Mouse (Mus musculus) macrophage (primary cell): Measurements from ENCODE around the gene Slc39a5. TPM values are rescaled to one million over a fixed set of nuclear protein-coding genes. Genes with fewer than 3 reads are reported as not detected.
A peak's percentile ranks its signal among the peaks of the same experiment; 100 is the strongest.

Experiments used
- H3K27ac ChIP-seq: fragments of 350-480 bp; formaldehyde crosslinking; 2 replicates; pipeline ENCODE4 v1.9.0; 2021
- H3K36me3 ChIP-seq: fragments of 350-480 bp; formaldehyde crosslinking; 2 replicates; pipeline ENCODE4 v1.9.0; 2021; ENCODE audit errors: inconsistent target
- H3K4me3 ChIP-seq: fragments of 350-480 bp; formaldehyde crosslinking; 2 replicates; pipeline ENCODE4 v1.9.0; 2021; ENCODE audit errors: inconsistent target
- H3K79me2 ChIP-seq: fragments of 350-480 bp; formaldehyde crosslinking; 2 replicates; pipeline ENCODE4 v1.9.0; 2021; ENCODE audit errors: inconsistent target
- WGBS: methylation state at CpG from one replicate; pipeline ENCODE4 v1.1.7; 2026; ENCODE audit warnings: inconsistent platforms; ENCODE audit not compliant: missing documents; 5-methylcytosine and 5-hydroxymethylcytosine counted together
- polyA plus RNA-seq: library from polyadenylated mRNA; stranded (reverse); fragments of 250-400 nt; gene quantifications from 3 replicates; pipeline ENCODE4 v1.2.4, GENCODE M21; 2018; ENCODE audit warnings: inconsistent platforms

Slc39a5 gene
- polyA plus RNA-seq, 1 experiment from 2014 or later: not detected

DNA sequence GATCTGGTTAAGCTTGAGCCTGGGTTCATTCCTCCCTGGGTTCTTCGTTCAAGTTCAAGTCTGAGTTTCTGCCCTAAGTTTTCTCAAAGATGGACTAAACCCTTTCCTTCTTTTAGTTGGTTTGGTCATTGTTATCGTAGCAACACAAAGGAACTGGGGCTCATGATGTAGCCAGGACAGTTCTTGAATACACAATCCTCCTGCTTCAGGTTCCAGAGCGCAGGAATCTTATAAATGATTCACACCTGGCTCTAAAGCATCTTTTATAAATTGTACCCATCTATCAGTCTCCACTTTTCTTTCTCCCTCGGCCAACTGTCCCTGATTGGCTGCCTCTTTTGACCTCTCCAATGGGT lies 25.0 kb downstream of the Slc39a5 start:
- peaks cover 26% of the 10 kb centered on the region for H3K79me2 ChIP-seq
- 66% methylated on average over 4 of the region's 4 CpGs for WGBS
- peak overlapping the region; percentile 77 for H3K27ac ChIP-seq
- peak overlapping the region; percentile 22; the same call in 1 of the 2 replicates for H3K4me3 ChIP-seq
- peaks cover 20% of the 10 kb centered on the region; the same call in 1 of the 2 replicates for H3K36me3 ChIP-seq

DNA sequence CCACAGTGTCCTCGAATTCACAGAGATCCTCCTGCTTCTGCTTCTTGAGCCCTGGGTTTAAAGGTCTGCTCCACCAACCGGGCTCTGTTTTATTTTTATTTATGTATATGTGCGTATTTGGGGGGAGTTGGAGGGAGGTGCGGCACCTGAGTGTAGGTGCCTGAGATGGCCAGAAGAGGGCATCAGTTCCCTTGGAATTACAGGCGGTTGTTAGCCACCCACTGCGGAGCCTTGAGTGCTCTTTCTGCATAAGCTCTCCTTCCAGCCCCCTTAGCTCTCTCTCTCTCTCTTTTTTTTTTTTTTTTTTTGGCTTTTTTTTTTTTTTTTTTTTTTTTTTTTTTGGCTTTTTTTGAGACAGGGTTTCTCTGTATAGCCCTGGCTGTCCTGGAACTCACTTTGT lies 26.6 kb downstream of the Slc39a5 start:
- 100% methylated on average over 6 of the region's 6 CpGs for WGBS
- Histone ChIP-seq H3K36me3 (peaks cover 7% of the 10 kb centered on the region; the same call in 1 of the 2 replicates), H3K27ac (peak overlapping the region; percentile 85), H3K79me2 (peaks cover 21% of the 10 kb centered on the region), H3K4me3 (no peak overlapping the region)

DNA sequence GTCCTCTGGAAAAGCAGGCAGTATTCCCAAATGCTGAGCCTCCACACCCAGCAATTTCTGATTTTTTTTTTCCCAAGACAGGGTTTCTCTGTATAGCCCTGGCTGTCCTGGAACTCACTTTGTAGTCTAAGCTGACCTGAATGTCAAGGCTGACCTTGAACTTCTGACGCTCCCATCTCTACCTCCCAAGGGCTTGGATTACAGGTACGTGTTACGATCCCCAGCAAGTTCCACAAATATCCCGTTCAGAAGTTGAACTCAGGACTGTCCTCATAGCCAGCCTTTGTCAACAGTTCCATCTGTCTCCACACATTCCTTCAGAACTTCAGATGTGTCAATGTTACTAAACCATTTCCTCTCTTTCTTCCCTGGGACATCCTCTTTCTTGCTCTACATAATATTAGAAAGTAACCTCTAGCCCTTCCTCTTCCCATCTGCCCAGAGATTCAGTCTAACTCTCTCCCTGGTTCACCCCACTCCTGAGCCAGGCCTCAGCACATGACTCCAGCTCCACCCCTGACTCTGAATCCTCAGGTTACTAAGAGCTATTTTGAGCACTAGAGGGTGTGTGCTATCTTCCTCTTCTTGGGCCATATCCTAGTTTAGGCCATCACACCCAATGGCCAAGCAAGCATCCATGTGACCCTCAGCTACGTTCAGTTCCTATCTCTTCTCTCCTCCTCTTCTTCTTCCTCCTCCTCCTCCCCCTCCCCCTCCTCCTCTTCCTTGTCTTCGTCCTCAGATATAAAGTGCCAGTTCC lies 27.9 kb downstream of the Slc39a5 start:
- Histone ChIP-seq H3K4me3 (no peak overlapping the region), H3K27ac (peak overlapping the region; percentile 85), H3K36me3 (no peaks in the 10 kb centered on the region), H3K79me2 (peaks cover 10% of the 10 kb centered on the region)
- WGBS: 36% methylated on average over 5 of the region's 6 CpGs

DNA sequence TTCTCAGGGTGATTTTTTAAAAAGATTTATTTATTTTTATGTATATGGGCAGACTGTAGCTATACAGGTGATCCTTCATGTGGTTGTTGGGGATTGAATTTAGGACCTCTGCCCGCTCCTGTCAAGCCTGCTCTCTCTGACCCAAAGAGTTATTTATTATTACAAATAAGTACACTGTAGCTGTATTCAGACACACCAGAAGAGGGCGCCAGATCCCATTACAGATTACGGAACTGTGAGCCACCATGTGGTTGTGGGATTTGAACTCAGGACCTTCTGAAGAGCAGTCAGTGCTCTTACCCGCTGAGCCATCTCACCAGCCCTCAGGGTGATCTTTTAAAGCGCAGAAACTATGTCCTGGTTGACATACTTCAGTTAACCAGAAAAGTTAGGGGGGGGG lies 28.9 kb downstream of the Slc39a5 start:
- Histone ChIP-seq H3K36me3 (no peaks in the 10 kb centered on the region), H3K27ac (peak overlapping the region; percentile 85), H3K4me3 (no peak overlapping the region), H3K79me2 (peaks cover 12% of the 10 kb centered on the region)
- 81% methylated on average over 5 of the region's 5 CpGs for WGBS

DNA sequence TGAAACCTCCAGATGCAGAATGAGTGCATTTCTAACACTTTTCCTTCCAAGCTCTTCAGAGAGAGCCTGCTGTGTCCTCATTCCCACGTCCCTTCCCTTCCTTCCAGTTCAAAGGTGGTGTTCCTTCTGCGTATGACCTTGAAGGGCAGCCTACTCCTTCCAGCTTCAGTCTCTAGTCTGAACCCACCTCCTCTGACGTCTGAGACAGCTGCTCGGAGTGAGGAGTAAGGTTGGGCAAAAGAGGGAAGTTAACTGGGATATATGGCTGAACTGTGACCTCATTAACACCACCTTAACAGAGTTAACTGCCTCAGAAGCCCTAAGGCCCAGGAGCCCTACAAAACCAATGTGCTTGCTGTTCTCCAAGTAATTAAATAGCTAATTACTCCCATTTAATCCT lies 30.4 kb downstream of the Slc39a5 start:
- Histone ChIP-seq H3K27ac (no peak overlapping the region), H3K36me3 (no peaks in the 10 kb centered on the region), H3K4me3 (no peak overlapping the region), H3K79me2 (peaks cover 27% of the 10 kb centered on the region)
- 58% methylated on average over 4 of the region's 4 CpGs for WGBS

DNA sequence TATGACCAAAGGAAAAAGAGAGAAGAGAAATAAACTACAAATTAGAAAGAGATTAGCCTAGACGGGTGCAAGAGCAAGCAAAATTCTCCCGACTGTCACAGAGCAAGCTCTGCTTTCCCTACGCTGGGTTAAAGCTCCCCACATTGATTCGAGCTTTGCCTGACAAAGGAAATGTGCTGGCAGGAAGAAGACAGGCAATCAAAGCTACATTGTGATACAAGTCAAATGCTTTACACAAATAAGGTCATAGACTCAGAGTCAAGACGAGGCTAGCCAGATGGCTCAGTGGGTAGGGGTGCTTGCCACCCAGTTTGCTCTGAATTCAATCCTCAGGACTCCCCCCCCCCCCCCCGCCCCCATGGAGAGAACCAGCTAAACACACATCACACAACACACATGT lies 31.0 kb downstream of the Slc39a5 start:
- H3K4me3 ChIP-seq: no peak overlapping the region
- H3K79me2 ChIP-seq: peaks cover 33% of the 10 kb centered on the region
- H3K36me3 ChIP-seq: peaks cover 5% of the 10 kb centered on the region; the same call in 1 of the 2 replicates
- 0 out of 2 replicates have a peak overlapping the region, but pooled peaks have one; percentile 81 for H3K27ac ChIP-seq
- WGBS: 88% methylated on average over 5 of the region's 6 CpGs

DNA sequence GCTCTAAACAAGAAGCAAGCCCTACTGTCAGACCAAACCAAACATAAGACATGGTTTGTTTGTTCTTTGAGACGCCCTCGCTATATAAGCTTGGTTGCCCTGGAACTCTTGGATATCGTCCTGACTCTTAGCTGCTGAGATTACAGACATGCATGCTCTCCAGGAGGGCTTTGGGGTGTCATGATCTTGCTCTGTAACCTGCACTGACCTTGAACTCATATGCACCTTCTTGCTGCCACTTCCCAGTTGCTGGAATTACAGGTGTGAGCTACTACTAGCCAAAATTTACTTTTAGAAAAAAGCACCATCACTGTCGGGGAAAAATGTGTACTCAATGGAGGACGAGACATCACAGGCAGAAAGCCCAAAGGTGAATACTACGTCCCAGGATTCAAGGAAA lies 31.4 kb downstream of the Slc39a5 start:
- 90% methylated on average over 6 of the region's 6 CpGs for WGBS

DNA sequence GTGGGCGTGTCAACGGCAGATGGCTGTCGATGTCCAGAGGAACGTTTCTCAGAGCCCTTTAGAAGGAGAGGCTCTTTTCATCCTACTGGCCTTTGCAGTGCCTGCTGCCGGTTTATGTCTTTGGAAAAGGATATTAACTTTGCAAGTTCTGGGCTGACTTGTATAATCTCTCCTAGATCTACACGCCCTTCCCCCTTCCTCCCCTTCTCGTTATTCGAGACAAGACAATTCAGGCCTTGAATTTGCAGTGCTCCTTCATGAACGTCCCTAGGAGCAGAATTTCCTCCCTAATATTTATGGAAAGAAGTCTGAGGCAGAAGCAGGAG lies 31.8 kb downstream of the Slc39a5 start:
- H3K4me3 ChIP-seq: peak overlapping the region; percentile 38
- 4% methylated on average over 8 of the region's 9 CpGs for WGBS
- peak overlapping the region; percentile 81 for H3K27ac ChIP-seq
- peaks cover 8% of the 10 kb centered on the region; the same call in 1 of the 2 replicates for H3K36me3 ChIP-seq
- H3K79me2 ChIP-seq: peaks cover 41% of the 10 kb centered on the region

More for the DNA sequence above, 31.4 kb downstream of the Slc39a5 start:
- H3K36me3 ChIP-seq: peaks cover 8% of the 10 kb centered on the region; the same call in 1 of the 2 replicates
- peak overlapping the region; percentile 38; the same call in 1 of the 2 replicates for H3K4me3 ChIP-seq
- peak overlapping the region; percentile 81 for H3K27ac ChIP-seq
- peaks cover 37% of the 10 kb centered on the region for H3K79me2 ChIP-seq

DNA sequence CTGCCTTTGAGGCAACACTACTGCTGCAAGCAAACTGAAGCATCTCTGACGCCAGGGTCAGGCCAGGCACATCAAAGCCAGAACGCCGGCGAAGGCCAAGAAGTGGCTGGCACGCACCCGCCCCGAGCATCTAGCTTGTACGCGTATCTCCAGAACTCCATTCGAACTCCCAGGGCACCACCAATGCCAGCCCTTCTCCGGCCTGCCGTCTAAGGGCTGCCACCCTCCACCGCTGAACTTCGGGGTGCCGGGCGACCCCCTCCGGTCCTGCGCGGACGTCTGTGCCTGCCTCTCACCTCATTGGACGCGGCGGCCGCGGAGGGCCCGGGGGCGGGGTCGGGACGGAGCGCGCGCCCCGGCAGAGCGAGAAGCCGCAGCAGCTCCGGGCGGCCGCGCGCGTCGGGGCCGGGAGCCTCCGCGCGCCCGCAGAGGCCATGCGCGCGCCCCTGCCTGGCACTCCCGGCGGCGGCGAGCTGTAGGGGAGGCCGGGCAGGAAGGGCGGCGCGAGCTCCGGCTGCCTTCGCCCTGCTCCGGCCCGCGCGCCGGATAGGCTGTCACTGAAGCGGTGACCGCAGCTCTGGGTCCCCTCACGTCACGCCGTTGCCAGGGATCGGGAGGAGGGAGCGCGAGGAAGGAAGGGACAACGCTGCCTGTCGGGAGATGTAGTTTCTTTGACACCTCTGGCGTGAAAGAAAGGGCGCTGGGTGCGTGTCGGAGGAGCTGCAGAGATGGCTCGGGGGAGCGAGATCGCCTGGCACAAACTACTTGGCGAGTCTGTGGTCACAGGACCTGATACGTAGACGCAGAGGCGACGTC lies 32.4 kb downstream of the Slc39a5 start, which contains the start of gene Coq10a:
Gene Coq10a, minus strand, starts transcription at position 596 of the 816 bp plus-strand sequence.
- peak within 1 kb of the TSS; percentile 78 for H3K4me3 ChIP-seq
- WGBS: under 1% methylated on average over 85 of the region's 87 CpGs
- peaks cover 9% of the 10 kb centered on the region; the same call in 1 of the 2 replicates for H3K36me3 ChIP-seq
- peak within 1 kb of the TSS; percentile 81 for H3K27ac ChIP-seq
- H3K79me2 ChIP-seq: peaks cover 42% of the 10 kb centered on the region

DNA sequence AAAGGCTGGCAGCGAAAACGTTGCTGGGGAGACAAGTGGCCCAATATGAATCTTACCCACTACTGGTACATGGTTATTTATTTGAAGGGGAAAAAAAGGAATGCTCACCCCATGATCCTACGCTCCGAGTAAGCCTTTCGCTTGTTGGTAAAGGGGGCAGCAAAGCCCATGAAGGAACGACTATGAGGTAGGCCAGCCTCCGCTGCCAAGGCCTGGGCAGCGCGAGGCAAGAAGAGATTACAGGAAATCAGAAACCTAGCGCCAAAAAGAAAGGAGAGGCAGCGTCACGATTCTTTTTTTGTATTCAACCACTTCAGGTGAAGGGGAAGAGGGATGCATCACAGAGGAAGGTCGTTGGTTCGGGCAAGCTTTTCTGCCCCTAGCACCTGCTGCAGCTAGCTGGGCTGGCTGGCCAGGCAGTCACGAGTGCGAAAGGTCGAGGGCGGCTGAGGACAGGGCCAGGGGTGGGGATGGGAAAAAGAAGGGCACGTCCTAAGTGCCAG lies 33.1 kb downstream of the Slc39a5 start:
- Histone ChIP-seq H3K4me3 (peak overlapping the region; percentile 78), H3K27ac (peak overlapping the region; percentile 66), H3K36me3 (peaks cover 16% of the 10 kb centered on the region; the same call in 1 of the 2 replicates), H3K79me2 (peaks cover 42% of the 10 kb centered on the region)
- WGBS: 33% methylated on average over 17 of the region's 19 CpGs

DNA sequence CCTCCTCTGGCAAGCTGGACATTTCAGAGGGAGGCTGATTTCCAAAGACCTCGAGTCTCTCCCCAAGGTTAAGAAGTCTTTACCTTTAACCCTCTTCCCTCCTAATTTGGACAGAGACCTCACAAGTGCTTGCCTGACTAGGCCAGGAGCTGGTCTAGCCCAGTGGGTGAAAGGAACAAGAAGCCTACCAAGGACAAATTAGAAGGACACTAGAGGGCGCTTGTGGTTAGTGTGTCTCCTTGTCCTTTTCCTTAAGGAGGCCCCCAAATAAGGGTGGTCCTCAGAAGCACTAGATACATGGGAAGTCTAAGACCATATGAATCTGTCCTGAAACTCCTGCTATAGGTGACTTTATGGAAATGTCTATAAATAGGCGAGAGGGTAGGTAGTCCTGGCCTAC lies 38.5 kb downstream of the Slc39a5 start:
- H3K36me3 ChIP-seq: peaks cover 58% of the 10 kb centered on the region
- H3K27ac ChIP-seq: no peak overlapping the region
- WGBS: 63% methylated on average over 3 of the region's 3 CpGs
- no peak overlapping the region for H3K4me3 ChIP-seq
- peaks cover 35% of the 10 kb centered on the region for H3K79me2 ChIP-seq

DNA sequence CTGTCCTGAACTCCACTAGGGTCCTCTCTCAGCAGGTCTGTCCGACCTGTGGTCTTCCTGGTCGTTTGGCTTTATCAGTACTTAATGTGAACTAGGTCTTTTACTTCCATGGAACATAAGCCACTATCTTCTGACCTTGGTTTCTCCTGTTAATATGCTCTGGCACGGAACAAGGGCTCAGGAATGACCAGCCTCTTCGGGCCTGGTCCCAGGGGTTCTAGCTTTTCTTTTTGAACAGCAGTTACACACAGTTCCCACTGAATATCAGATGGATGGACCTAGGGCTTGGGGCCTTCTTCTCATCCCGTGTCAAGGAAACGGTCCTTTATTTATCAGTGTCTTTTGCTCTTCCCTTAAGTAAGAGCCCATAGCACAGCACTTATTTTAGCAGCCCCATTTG lies 39.2 kb downstream of the Slc39a5 start:
- H3K27ac ChIP-seq: no peak overlapping the region
- peaks cover 27% of the 10 kb centered on the region for H3K79me2 ChIP-seq
- WGBS: 95% methylated on average over 6 of the region's 6 CpGs
- peaks cover 64% of the 10 kb centered on the region for H3K36me3 ChIP-seq
- no peak overlapping the region for H3K4me3 ChIP-seq

DNA sequence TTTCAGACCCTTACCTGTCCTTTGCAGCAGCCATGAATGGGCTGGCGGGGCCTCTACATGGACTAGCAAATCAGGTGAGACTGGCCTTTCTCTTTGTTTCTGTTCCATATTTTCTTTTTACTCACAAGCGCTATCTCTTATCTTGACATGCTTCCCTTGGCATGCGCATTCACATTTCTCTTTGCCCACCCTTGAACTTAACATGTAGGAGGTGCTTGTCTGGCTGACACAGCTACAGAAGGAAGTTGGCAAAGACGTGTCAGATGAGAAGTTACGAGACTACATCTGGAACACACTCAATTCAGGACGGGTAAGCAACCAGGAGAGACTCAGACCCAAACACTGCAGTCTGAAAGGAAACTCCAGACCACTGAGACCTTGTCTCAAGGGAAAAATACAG lies 41.8 kb downstream of the Slc39a5 start:
- Histone ChIP-seq H3K36me3 (peaks cover 66% of the 10 kb centered on the region), H3K27ac (no peak overlapping the region), H3K79me2 (peaks cover 1% of the 10 kb centered on the region; the same call in 1 of the 2 replicates), H3K4me3 (no peak overlapping the region)
- WGBS: 90% methylated on average over 6 of the region's 6 CpGs

DNA sequence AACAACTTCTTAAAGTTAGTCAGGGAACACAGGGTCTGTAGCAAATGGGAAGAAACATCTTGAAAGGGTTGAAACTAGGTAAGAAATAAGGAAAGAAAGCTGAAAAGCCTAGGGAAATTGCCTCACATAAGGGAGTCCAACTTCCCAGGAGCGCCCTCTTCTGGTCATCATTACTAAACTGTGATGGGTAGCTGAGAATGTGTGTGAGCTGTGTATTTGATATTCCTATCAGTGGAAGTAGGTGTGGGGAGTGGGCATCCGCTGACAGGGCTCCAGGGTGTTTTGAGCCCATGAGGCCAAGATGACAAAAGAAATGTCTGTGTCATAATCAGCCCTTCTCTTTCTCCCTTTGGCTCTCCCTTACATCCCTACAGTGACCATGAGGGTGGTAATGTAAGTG lies 42.2 kb downstream of the Slc39a5 start:
- H3K36me3 ChIP-seq: peaks cover 71% of the 10 kb centered on the region
- WGBS: 79% methylated on average over 2 of the region's 2 CpGs
- H3K27ac ChIP-seq: no peak overlapping the region
- H3K4me3 ChIP-seq: no peak overlapping the region
- no peaks in the 10 kb centered on the region for H3K79me2 ChIP-seq

DNA sequence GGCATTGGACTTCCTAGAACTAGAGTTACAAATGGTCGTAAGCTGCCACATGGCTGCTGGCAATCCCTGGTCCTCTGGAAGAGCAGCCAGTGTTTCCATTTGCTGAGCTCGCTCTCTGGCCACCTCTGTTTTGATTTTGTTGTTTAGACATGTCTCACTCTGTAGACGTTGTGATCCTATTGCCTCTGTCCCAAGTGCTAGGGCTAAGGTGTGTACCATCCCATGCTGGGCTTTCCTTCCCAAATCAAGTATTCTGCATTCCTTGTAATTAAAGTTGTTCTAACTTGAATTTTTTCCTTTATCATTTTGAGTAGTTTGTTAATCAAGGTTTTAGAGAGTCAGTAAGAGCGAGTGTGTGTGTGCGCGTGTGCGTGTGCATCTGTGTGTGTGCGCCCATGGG lies 53.5 kb downstream of the Slc39a5 start:
- no peak overlapping the region for H3K4me3 ChIP-seq
- H3K79me2 ChIP-seq: peaks cover 77% of the 10 kb centered on the region
- H3K36me3 ChIP-seq: peaks cover 30% of the 10 kb centered on the region
- WGBS: 90% methylated on average over 8 of the region's 8 CpGs
- no peak overlapping the region for H3K27ac ChIP-seq
